8 mouse cellular contexts compared by ENCODE assay signal in the genomic region with DNA sequence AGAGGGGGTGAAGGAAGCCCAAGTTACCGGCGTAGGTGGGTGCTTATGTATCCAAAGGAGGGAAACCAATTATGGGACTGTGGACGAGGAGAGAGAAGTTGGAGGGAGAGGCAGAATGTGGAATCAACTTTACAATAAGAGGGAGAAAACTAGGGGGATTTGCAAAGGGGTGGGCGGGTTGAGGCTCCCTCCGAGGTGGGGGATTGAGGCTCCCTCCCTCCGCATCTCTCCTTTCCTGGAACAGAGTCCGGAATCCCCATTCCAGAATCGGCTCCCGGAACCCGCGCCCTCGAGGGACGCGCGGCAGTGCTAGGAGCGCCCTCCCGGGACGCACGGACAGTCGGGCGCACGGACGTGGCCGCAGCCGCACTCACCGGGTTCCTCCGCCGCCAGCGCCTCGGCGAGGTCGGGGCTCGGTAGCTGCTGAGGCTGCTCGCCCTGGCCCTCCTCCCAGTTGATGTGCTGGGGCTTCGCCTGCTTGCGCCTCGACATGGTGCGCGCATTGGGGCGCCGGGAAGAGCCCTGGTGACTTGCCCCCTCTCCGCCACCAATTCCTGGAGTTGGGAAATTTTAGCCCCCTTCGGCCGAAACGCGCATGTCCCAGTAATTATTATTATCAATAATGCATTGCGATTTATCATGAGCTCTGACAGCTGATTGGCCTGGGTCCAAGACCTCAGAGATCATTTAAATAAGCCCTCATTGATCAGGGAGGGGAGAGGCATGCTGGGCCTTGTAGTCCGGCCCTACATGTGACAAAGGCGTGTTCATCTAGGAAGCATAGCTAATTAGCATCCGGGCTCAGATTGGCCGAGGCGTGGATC. TPM values are rescaled to one million over a fixed set of nuclear protein-coding genes. Genes with fewer than 3 reads are reported as not detected.
A peak's percentile ranks its signal among the peaks of the same experiment; 100 is the strongest.
DNase-seq lines count a peak whose midpoint lies in the region; ATAC-seq lines count a peak whose summit lies in the region.

No protein-coding gene starts in this region.

- peak overlapping the region; percentile 48 for H3K4me3 ChIP-seq in forebrain, embryonic 15.5 days
- H3K4me3 ChIP-seq in intestine, embryonic 14.5 days (ENCODE audit: low read depth, low read length), result peak overlapping the region; percentile 66
- peak overlapping the region; percentile 95 for H3K4me3 ChIP-seq in midbrain, embryonic 10.5 days

- no peak overlapping the region for H3K27ac ChIP-seq in forebrain, embryonic 15.5 days (replicated peaks)
- H3K27ac ChIP-seq in intestine, embryonic 14.5 days (ENCODE audit: low read depth), result peak overlapping the region; percentile 77
- peak overlapping the region; percentile 98 for H3K27ac ChIP-seq in midbrain, embryonic 10.5 days (replicated peaks)

- no peaks in the 10 kb centered on the region for H3K9me3 ChIP-seq in forebrain, embryonic 15.5 days
- no peaks in the 10 kb centered on the region for H3K9me3 ChIP-seq in intestine, embryonic 14.5 days (ENCODE audit: control insufficient read depth, low read length)
- no peaks in the 10 kb centered on the region for H3K9me3 ChIP-seq in midbrain, embryonic 10.5 days (replicated peaks)

- peak; percentile 27 to 47 for DNase-seq in right cerebral cortex, postnatal 10 days (ENCODE audit: low spot score in 2 of 2)
- DNase-seq in right cerebral cortex, postnatal 36 days (ENCODE audit: low spot score in 2 of 2), result no peak
- DNase-seq in intestine, embryonic 14.5 days (ENCODE audit: low spot score), result peak; percentile 78
- DNase-seq in midbrain, embryonic 10.5 days (ENCODE audit: low spot score), result peak; percentile 87
- no peak for DNase-seq in right cerebral cortex, postnatal 4 days

- peak overlapping the region; percentile 80 for H3K4me2 ChIP-seq in forebrain, embryonic 15.5 days (replicated peaks)
- H3K4me2 ChIP-seq in intestine, embryonic 14.5 days (ENCODE audit: low read length), result peak overlapping the region; percentile 90

- peak overlapping the region; percentile 39 for H3K9ac ChIP-seq in forebrain, embryonic 15.5 days (replicated peaks)
- peak overlapping the region; percentile 65 for H3K9ac ChIP-seq in intestine, embryonic 14.5 days (ENCODE audit: low read length)

- H3K4me1 ChIP-seq in forebrain, embryonic 15.5 days, result peaks cover 49% of the 10 kb centered on the region
- H3K4me1 ChIP-seq in intestine, embryonic 14.5 days (replicated peaks; ENCODE audit: control insufficient read depth, insufficient read depth, low read length), result peaks cover 17% of the 10 kb centered on the region
- H3K4me1 ChIP-seq in midbrain, embryonic 10.5 days, result peaks cover 65% of the 10 kb centered on the region

- H3K36me3 ChIP-seq in forebrain, embryonic 15.5 days, result no peaks in the 10 kb centered on the region
- no peaks in the 10 kb centered on the region for H3K36me3 ChIP-seq in intestine, embryonic 14.5 days (ENCODE audit: control insufficient read depth, insufficient read depth, low read length)
- H3K36me3 ChIP-seq in midbrain, embryonic 10.5 days, result no peaks in the 10 kb centered on the region

- peaks cover 62% of the 10 kb centered on the region for H3K27me3 ChIP-seq in forebrain, embryonic 15.5 days
- peaks cover 9% of the 10 kb centered on the region; the same call in 1 of the 2 replicates for H3K27me3 ChIP-seq in intestine, embryonic 14.5 days (replicated peaks; ENCODE audit: control insufficient read depth, insufficient read depth, low read length)
- H3K27me3 ChIP-seq in midbrain, embryonic 10.5 days (ENCODE audit: low read depth, poor library complexity, severe bottlenecking), result peaks cover 31% of the 10 kb centered on the region

- under 1% methylated on average over 45 of the region's 52 CpGs for WGBS in forebrain, embryonic 15.5 days
- under 1% methylated on average over 50 of the region's 52 CpGs for WGBS in intestine, embryonic 14.5 days
- WGBS in midbrain, embryonic 10.5 days, result under 1% methylated on average over 52 of the region's 52 CpGs

- peak; percentile 76 for ATAC-seq in forebrain, embryonic 15.5 days (replicated peaks)
- ATAC-seq in intestine, embryonic 14.5 days (replicated peaks; ENCODE audit: low FRiP score, low TSS enrichment, low read depth), result peak; percentile 84
- ATAC-seq in granulocyte monocyte progenitor cell, adult 5-6 weeks (replicated peaks; ENCODE audit: poor library complexity, severe bottlenecking), result no peak; the same call in 1 of the 2 replicates
- no peak for ATAC-seq in erythroid progenitor cell, adult 5-6 weeks (replicated peaks; ENCODE audit: low FRiP score, poor library complexity, severe bottlenecking)

RNA-seq across cellular contexts. Expression of gene Sall4, which starts 1.0 kb away (rescaled TPM):
- 0.47 and 0.88 TPM in 2 replicates for polyA plus RNA-seq in forebrain, embryonic 15.5 days (2015; fragmentation: Nextera tagmentation; extraction: Ambion mirVana)
- polyA plus RNA-seq in intestine, embryonic 14.5 days (2014; fragmentation: Nextera tagmentation; extraction: Ambion mirVana), result 3.8 and 5.0 TPM in 2 replicates
- 53.9 and 74.3 TPM in 2 replicates for polyA plus RNA-seq in midbrain, embryonic 10.5 days (2016; fragmentation: Nextera tagmentation; extraction: Ambion mirVana)
- not detected in 2 replicates for total RNA-seq in granulocyte monocyte progenitor cell, adult 5-6 weeks (2014; fragmentation: Nextera tagmentation)
- total RNA-seq in granulocyte monocyte progenitor cell, adult 5-6 weeks (2017), result not detected in 2 replicates
- total RNA-seq in erythroid progenitor cell, adult 5-6 weeks (2015; ENCODE audit: low replicate concordance), result not detected in 2 replicates
- total RNA-seq in erythroid progenitor cell, adult 5-6 weeks (2017; ENCODE audit: low replicate concordance), result not detected in 2 replicates

RNA-seq across cellular contexts. Expression of gene Atp9a, which starts 24.5 kb away (rescaled TPM):
- 60.4 and 91.5 TPM in 2 replicates for polyA plus RNA-seq in forebrain, embryonic 15.5 days (2015; fragmentation: Nextera tagmentation; extraction: Ambion mirVana)
- polyA plus RNA-seq in intestine, embryonic 14.5 days (2014; fragmentation: Nextera tagmentation; extraction: Ambion mirVana), result 15.6 and 15.9 TPM in 2 replicates
- polyA plus RNA-seq in midbrain, embryonic 10.5 days (2016; fragmentation: Nextera tagmentation; extraction: Ambion mirVana), result 15.5 and 23.0 TPM in 2 replicates
- total RNA-seq in granulocyte monocyte progenitor cell, adult 5-6 weeks (2014; fragmentation: Nextera tagmentation), result 0.62 TPM in 1 of 2 replicates, not detected in the other
- total RNA-seq in granulocyte monocyte progenitor cell, adult 5-6 weeks (2017), result 0.56 and 0.82 TPM in 2 replicates
- total RNA-seq in erythroid progenitor cell, adult 5-6 weeks (2015; ENCODE audit: low replicate concordance), result not detected in 2 replicates
- 0.13 TPM in 1 of 2 replicates, not detected in the other for total RNA-seq in erythroid progenitor cell, adult 5-6 weeks (2017; ENCODE audit: low replicate concordance)

Comparison
In these comparisons a context has a peak if more than half of its experiments do, and no peak if none do; other contexts are left out.
1. DNase-seq: peak in right cerebral cortex, postnatal 10 days (2 of 2), intestine, embryonic 14.5 days (single experiment) and midbrain, embryonic 10.5 days (single experiment); none in right cerebral cortex, postnatal 36 days (0 of 2) and right cerebral cortex, postnatal 4 days (single experiment).
2. ATAC-seq: peak in forebrain, embryonic 15.5 days (single experiment) and intestine, embryonic 14.5 days (single experiment); none in granulocyte monocyte progenitor cell, adult 5-6 weeks (single experiment) and erythroid progenitor cell, adult 5-6 weeks (single experiment).
3. Peak in every context shown above with its lines, with median percentiles within 50 percentile points of each other: H3K4me3 ChIP-seq.